Mouse (Mus musculus) ES-E14 (cell line): Measurements from ENCODE around the gene Crybb1.

ENCODE experiments used
- HCFC1 ChIP-seq: IDR thresholded peaks from 2 replicates; pipeline ENCODE4 v1.6.1; 2012; ENCODE audit warnings: low read length, inconsistent platforms, borderline replicate concordance; ENCODE audit not compliant: insufficient read depth
- ZNF384 ChIP-seq: IDR thresholded peaks from 2 replicates; pipeline ENCODE4 v1.6.1; 2012; ENCODE audit warnings: low read depth, low read length, inconsistent platforms

DNA sequence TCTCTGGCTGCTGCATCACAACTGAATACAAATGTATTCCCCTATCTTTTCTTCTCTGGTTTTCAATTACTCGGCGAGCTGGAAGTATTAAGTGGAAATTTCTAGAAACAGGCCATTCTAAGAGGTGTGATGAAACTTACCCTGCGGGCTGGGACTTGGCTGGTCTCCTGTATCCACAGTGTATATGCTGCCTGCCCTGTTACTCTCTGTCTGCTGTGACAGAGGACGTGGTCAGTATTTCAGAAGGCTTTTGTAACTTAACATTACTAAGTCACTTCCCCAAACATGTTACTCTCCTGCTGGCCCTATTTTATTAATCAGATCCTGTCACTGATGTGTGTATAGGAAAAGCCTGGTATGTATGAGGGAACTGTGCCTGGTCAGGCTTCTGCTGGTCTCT lies 26.1 kb downstream of the Crybb1 start:
- TF ChIP-seq ZNF384 (no peak), HCFC1 (no peak)
